29 mouse cellular contexts compared by ENCODE assay signal in the genomic region with DNA sequence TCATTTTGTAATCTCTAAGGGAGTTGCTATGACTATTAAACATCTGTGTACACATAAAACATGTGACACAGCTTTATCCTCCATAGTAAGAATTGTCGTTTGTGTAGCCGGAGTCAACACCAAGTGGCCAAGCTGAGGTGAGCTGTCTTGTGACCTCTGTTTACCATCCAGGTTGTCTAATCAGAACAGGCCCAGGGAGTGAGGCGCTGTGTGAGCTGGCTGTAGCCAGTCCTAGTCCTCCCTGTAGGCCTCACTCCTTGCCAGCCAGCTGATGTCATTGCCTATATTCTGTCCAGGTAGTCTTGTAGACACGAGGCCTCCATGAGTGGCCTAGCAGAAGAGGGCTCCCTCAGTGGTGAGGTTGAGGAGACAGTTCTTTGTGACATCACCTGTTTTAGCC. TPM values are rescaled to one million over a fixed set of nuclear protein-coding genes. Genes with fewer than 3 reads are reported as not detected.
DNase-seq lines count a peak whose midpoint lies in the region; ATAC-seq and TF ChIP-seq lines count a peak whose summit lies in the region.
"Had no signal": no experiment of that assay in that cellular context is flagged by ENCODE, and none has a peak within 500 bp of the region (broad histone marks: within the 10 kb centered on the region; RNA-seq: fewer than 3 reads in every experiment).

No protein-coding gene starts in this region.

- ATAC-seq in heart, postnatal 0 days (ENCODE audit: insufficient read depth, low read depth), result 0 out of 2 replicates have a peak, but pooled peaks have one; percentile 17
- peak; percentile 22; the same call in 1 of the 2 replicates for ATAC-seq in liver, embryonic 14.5 days (ENCODE audit: insufficient read depth)
- no peak for ATAC-seq in liver, postnatal 0 days
- ATAC-seq in stomach, postnatal 0 days (ENCODE audit: low FRiP score, low TSS enrichment), result peak; percentile 92
- ATAC-seq: activated CD4-positive, CD25-positive, alpha-beta regulatory T cell, adult 4 months; CD4-positive, CD25-positive, alpha-beta regulatory T cell, adult 4 months; forebrain, embryonic 14.5 days; Patski had no signal

- no peak for TF ChIP-seq CTCF in heart, postnatal 0 days (IDR thresholded peaks at IDR 0.05; ENCODE audit: low read depth)
- TF ChIP-seq CTCF in liver, embryonic 14.5 days (IDR thresholded peaks at IDR 0.05; ENCODE audit: low read depth), result no peak
- no peak for TF ChIP-seq CTCF in liver, postnatal 0 days (IDR thresholded peaks at IDR 0.05; ENCODE audit: low read depth)
- TF ChIP-seq CTCF in stomach, postnatal 0 days (IDR thresholded peaks at IDR 0.05; ENCODE audit: low read depth), result no peak

- H3K27me3 ChIP-seq in heart, postnatal 0 days (ENCODE audit: control insufficient read depth, insufficient read depth, low read length), result no peaks in the 10 kb centered on the region
- H3K27me3 ChIP-seq in liver, embryonic 14.5 days (ENCODE audit: control insufficient read depth, insufficient read depth, low read length), result no peaks in the 10 kb centered on the region
- H3K27me3 ChIP-seq in liver, postnatal 0 days (ENCODE audit: insufficient read depth, low read length), result no peaks in the 10 kb centered on the region
- no peaks in the 10 kb centered on the region for H3K27me3 ChIP-seq in stomach, postnatal 0 days (ENCODE audit: control insufficient read depth, insufficient read depth, low read length)
- H3K27me3 ChIP-seq: CH12.LX; embryonic facial prominence, embryonic 13.5 days; embryonic facial prominence, embryonic 15.5 days; forebrain, embryonic 12.5 days; Patski had no signal

- H3K4me2 ChIP-seq in heart, postnatal 0 days (ENCODE audit: low read depth, low read length), result no peak overlapping the region
- no peak overlapping the region for H3K4me2 ChIP-seq in liver, embryonic 14.5 days (ENCODE audit: low read depth)
- H3K4me2 ChIP-seq in liver, postnatal 0 days (ENCODE audit: low read depth, low read length), result no peak overlapping the region
- H3K4me2 ChIP-seq in stomach, postnatal 0 days (replicated peaks; ENCODE audit: low read depth), result no peak overlapping the region
- H3K4me2 ChIP-seq: embryonic facial prominence, embryonic 13.5 days; embryonic facial prominence, embryonic 15.5 days; forebrain, embryonic 12.5 days had no signal

- no peak for DNase-seq in heart, postnatal 0 days (ENCODE audit: low spot score)
- DNase-seq in heart, adult 9 months (ENCODE audit: low spot score in 2 of 2), result no peak
- peak; percentile 39 for DNase-seq in kidney, adult 11 months
- DNase-seq in kidney, adult 18-20 months, result no peak
- DNase-seq in liver, embryonic 14.5 days (ENCODE audit: low read depth in 3 of 3, low spot score in 3 of 3), result no peak
- DNase-seq in liver, postnatal 0 days, result no peak
- DNase-seq in stomach, postnatal 0 days (ENCODE audit: low spot score), result peak; percentile 50
- no peak for DNase-seq in cerebellum, adult 11 months
- DNase-seq: adrenal gland, adult 8-10 months; adrenal gland, postnatal 14 days; adrenal gland, postnatal 36 days; B cell, adult 2 months; cerebellum, adult 18-20 months; cerebellum, adult 8-10 months; cerebellum, adult 9-11 months; cerebellum, postnatal 14 days; cerebellum, postnatal 36 days; embryo, embryonic 11 days had no signal

- no peak overlapping the region for H3K27ac ChIP-seq in heart, postnatal 0 days (ENCODE audit: low read depth)
- no peak overlapping the region for H3K27ac ChIP-seq in liver, embryonic 14.5 days
- no peak overlapping the region for H3K27ac ChIP-seq in liver, postnatal 0 days (ENCODE audit: low read depth)
- H3K27ac ChIP-seq in stomach, postnatal 0 days (replicated peaks), result no peak overlapping the region
- H3K27ac ChIP-seq: embryonic facial prominence, embryonic 13.5 days; embryonic facial prominence, embryonic 15.5 days; forebrain, embryonic 12.5 days had no signal

- TF ChIP-seq EP300 in heart, postnatal 0 days (IDR thresholded peaks at IDR 0.05; ENCODE audit: low read depth), result no peak
- no peak for TF ChIP-seq EP300 in liver, embryonic 14.5 days (IDR thresholded peaks at IDR 0.05; ENCODE audit: low read depth)
- no peak for TF ChIP-seq EP300 in liver, postnatal 0 days (IDR thresholded peaks at IDR 0.05; ENCODE audit: low read depth)
- TF ChIP-seq EP300 in stomach, postnatal 0 days (optimal IDR thresholded peaks at IDR 0.05), result no peak

- WGBS in heart, postnatal 0 days, result 68% methylated on average over 4 of the region's 4 CpGs
- WGBS in liver, embryonic 14.5 days (ENCODE audit: insufficient replicate concordance), result 84% methylated on average over 4 of the region's 4 CpGs
- 79% methylated on average over 4 of the region's 4 CpGs for WGBS in liver, postnatal 0 days (ENCODE audit: insufficient replicate concordance)
- 67% methylated on average over 4 of the region's 4 CpGs for WGBS in stomach, postnatal 0 days

- no peaks in the 10 kb centered on the region for H3K9me3 ChIP-seq in heart, postnatal 0 days (replicated peaks; ENCODE audit: control insufficient read depth, low read length)
- no peaks in the 10 kb centered on the region for H3K9me3 ChIP-seq in liver, embryonic 14.5 days (ENCODE audit: control insufficient read depth, low read length)
- no peaks in the 10 kb centered on the region for H3K9me3 ChIP-seq in liver, postnatal 0 days (ENCODE audit: low read length)
- no peaks in the 10 kb centered on the region for H3K9me3 ChIP-seq in stomach, postnatal 0 days (ENCODE audit: control insufficient read depth, low read length)
- H3K9me3 ChIP-seq: embryonic facial prominence, embryonic 13.5 days; embryonic facial prominence, embryonic 15.5 days; forebrain, embryonic 10.5 days; forebrain, embryonic 12.5 days; G1E had no signal

- peaks cover 4% of the 10 kb centered on the region; the same call in 1 of the 2 replicates for H3K4me1 ChIP-seq in heart, postnatal 0 days (ENCODE audit: control insufficient read depth, insufficient read depth)
- no peaks in the 10 kb centered on the region for H3K4me1 ChIP-seq in liver, embryonic 14.5 days (replicated peaks; ENCODE audit: control insufficient read depth in 2 of 2, insufficient read depth in 2 of 2, low read length in 1 of 2)
- H3K4me1 ChIP-seq in liver, postnatal 0 days (ENCODE audit: insufficient read depth), result no peaks in the 10 kb centered on the region
- H3K4me1 ChIP-seq in stomach, postnatal 0 days (replicated peaks; ENCODE audit: control insufficient read depth, insufficient read depth), result no peaks in the 10 kb centered on the region
- H3K4me1 ChIP-seq: embryonic facial prominence, embryonic 13.5 days; embryonic facial prominence, embryonic 15.5 days had no signal

- H3K4me3 ChIP-seq in heart, postnatal 0 days (ENCODE audit: low read depth, low read length), result no peak overlapping the region
- H3K4me3 ChIP-seq in liver, embryonic 14.5 days (ENCODE audit: insufficient read depth in 1 of 2, low read depth in 2 of 2, low read length in 2 of 2), result no peak overlapping the region
- H3K4me3 ChIP-seq in liver, postnatal 0 days (ENCODE audit: low read depth, low read length), result no peak overlapping the region
- no peak overlapping the region for H3K4me3 ChIP-seq in stomach, postnatal 0 days (ENCODE audit: low read depth, low read length)
- H3K4me3 ChIP-seq: embryonic facial prominence, embryonic 13.5 days; embryonic facial prominence, embryonic 15.5 days; erythroblast, embryonic 14.5 days; forebrain, embryonic 10.5 days; forebrain, embryonic 12.5 days had no signal

- H3K36me3 ChIP-seq in heart, postnatal 0 days (replicated peaks; ENCODE audit: control insufficient read depth, insufficient read depth, low read length), result peaks cover 73% of the 10 kb centered on the region
- peaks cover 47% of the 10 kb centered on the region for H3K36me3 ChIP-seq in liver, embryonic 14.5 days (replicated peaks; ENCODE audit: control insufficient read depth, insufficient read depth, low read depth)
- peaks cover 47% of the 10 kb centered on the region for H3K36me3 ChIP-seq in liver, postnatal 0 days (replicated peaks; ENCODE audit: insufficient read depth, low read length)
- peaks cover 11% of the 10 kb centered on the region for H3K36me3 ChIP-seq in stomach, postnatal 0 days (ENCODE audit: control insufficient read depth, insufficient read depth, low read length)

- no peak overlapping the region for H3K9ac ChIP-seq in heart, postnatal 0 days (replicated peaks; ENCODE audit: low read depth, low read length)
- no peak overlapping the region for H3K9ac ChIP-seq in liver, embryonic 14.5 days (replicated peaks)
- H3K9ac ChIP-seq in liver, postnatal 0 days (replicated peaks), result no peak overlapping the region
- no peak overlapping the region for H3K9ac ChIP-seq in stomach, postnatal 0 days (ENCODE audit: low read length)
- H3K9ac ChIP-seq: embryonic facial prominence, embryonic 13.5 days; embryonic facial prominence, embryonic 15.5 days; forebrain, embryonic 12.5 days had no signal

RNA-seq across cellular contexts. Expression of a gene that starts 31.0 kb away (rescaled TPM):
- 59.9 and 66.0 TPM in 2 replicates for total RNA-seq in heart, postnatal 0 days (2014; rRNA removed; ENCODE audit: low replicate concordance)
- polyA plus RNA-seq in heart, postnatal 0 days (2015; fragmentation: Nextera tagmentation; extraction: Ambion mirVana), result 87.3 and 89.5 TPM in 2 replicates
- 36.4 and 38.8 TPM in 2 replicates for polyA plus RNA-seq in liver, embryonic 14.5 days (2012; rRNA removed)
- polyA plus RNA-seq in liver, embryonic 14.5 days (2014; fragmentation: Nextera tagmentation; extraction: Ambion mirVana), result 57.9 and 65.4 TPM in 2 replicates
- 36.2 and 38.6 TPM in 2 replicates for polyA plus RNA-seq in liver, postnatal 0 days (2015; fragmentation: Nextera tagmentation; extraction: Ambion mirVana)
- 52.6 and 54.6 TPM in 2 replicates for polyA plus RNA-seq in stomach, postnatal 0 days (2015; fragmentation: Nextera tagmentation; extraction: Ambion mirVana)

RNA-seq across cellular contexts. Expression of a gene that starts 31.1 kb away (rescaled TPM):
- 2.4 and 33.0 TPM in 2 replicates for total RNA-seq in heart, postnatal 0 days (2014; rRNA removed; ENCODE audit: low replicate concordance)
- 5.0 and 5.8 TPM in 2 replicates for polyA plus RNA-seq in heart, postnatal 0 days (2015; fragmentation: Nextera tagmentation; extraction: Ambion mirVana)
- polyA plus RNA-seq in liver, embryonic 14.5 days (2012; rRNA removed), result 1.7 and 1.9 TPM in 2 replicates
- polyA plus RNA-seq in liver, embryonic 14.5 days (2014; fragmentation: Nextera tagmentation; extraction: Ambion mirVana), result 1.2 and 2.0 TPM in 2 replicates
- 2.8 and 3.1 TPM in 2 replicates for polyA plus RNA-seq in liver, postnatal 0 days (2015; fragmentation: Nextera tagmentation; extraction: Ambion mirVana)
- 5.6 and 6.2 TPM in 2 replicates for polyA plus RNA-seq in stomach, postnatal 0 days (2015; fragmentation: Nextera tagmentation; extraction: Ambion mirVana)

Comparison
In these comparisons a context has a peak if more than half of its experiments do, and no peak if none do; other contexts are left out.
1. DNase-seq: peak in kidney, adult 11 months (single experiment) and stomach, postnatal 0 days (single experiment); none in heart, postnatal 0 days (single experiment), heart, adult 9 months (0 of 2), kidney, adult 18-20 months (single experiment), liver, embryonic 14.5 days (0 of 3), liver, postnatal 0 days (single experiment) and cerebellum, adult 11 months (single experiment).